Mouse (Mus musculus): Measurements from ENCODE around the gene Zfp444. TPM values are rescaled to one million over a fixed set of nuclear protein-coding genes. Genes with fewer than 3 reads are reported as not detected.
A peak's percentile ranks its signal among the peaks of the same experiment; 100 is the strongest.

The Zfp444 gene
- polyA plus RNA-seq, 1 experiment from 2014 or later: 41.1 TPM

DNA sequence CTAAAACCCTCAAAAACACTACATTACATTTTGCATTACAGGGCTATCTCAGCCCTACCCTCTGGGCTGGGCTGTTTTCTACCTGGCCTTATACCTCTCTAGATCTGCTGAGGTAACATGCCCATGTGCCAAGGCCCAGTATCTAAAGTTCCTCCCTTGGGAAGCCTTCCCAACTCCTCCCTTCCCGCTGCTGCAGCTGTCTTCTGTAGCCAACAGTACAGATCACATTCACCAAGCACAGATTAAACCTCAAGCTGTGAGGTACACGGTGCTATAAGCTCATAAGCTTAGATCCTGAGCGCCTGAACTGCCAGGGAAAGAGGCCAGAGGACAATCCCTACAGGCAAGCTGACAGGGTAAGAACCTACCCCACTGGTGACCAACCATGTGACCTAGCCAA, 20.0 kb upstream of the Zfp444 start:
- H3K9ac ChIP-seq (replicated peaks; ENCODE audit: low read depth): no peak overlapping the region
- no peak for TF ChIP-seq EP300 (IDR thresholded peaks at IDR 0.05)
- no peak for TF ChIP-seq CTCF (IDR thresholded peaks at IDR 0.05)
- peaks cover 31% of the 10 kb centered on the region for H3K4me1 ChIP-seq (ENCODE audit: insufficient read depth, low read depth, low read length)
- ATAC-seq (no peak), DNase-seq (ENCODE audit: low spot score) (no peak)
- 0 out of 2 replicates have a peak overlapping the region, but pooled peaks have one; percentile 20 for H3K27ac ChIP-seq (ENCODE audit: low read length)
- no peak overlapping the region for H3K4me2 ChIP-seq (replicated peaks; ENCODE audit: low read depth, low read length)
- H3K36me3 ChIP-seq (ENCODE audit: insufficient read depth, low read length): no peaks in the 10 kb centered on the region
- WGBS: 75% methylated on average over 3 of the region's 3 CpGs
- no peaks in the 10 kb centered on the region for H3K9me3 ChIP-seq (ENCODE audit: low read length)
- no peak overlapping the region for H3K4me3 ChIP-seq (ENCODE audit: low read depth, low read length)
- no peaks in the 10 kb centered on the region for H3K27me3 ChIP-seq (replicated peaks; ENCODE audit: insufficient read depth, low read length)

DNA sequence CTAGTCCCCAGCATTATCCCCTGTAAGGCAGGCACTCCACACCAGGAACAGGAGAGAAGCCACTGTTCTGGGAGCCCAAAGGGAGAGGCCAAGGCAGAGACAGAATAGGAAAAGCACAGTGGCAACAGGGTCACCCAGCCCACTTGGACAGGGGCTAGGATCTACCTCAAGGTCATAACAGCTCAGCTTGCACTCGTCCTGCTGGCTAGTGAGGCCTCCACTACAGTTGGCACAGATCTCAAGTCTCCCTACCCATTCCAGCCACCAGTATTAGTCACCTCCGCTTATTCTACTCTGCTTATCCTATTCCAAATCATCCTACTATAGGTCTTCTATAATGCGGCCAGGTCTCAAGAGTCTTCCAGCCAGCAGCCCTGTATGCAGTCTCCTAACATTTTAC, 18.9 kb upstream of the Zfp444 start:
- DNase-seq (ENCODE audit: low spot score): no peak
- H3K27ac ChIP-seq (ENCODE audit: low read length): no peak overlapping the region
- ATAC-seq: no peak
- no peaks in the 10 kb centered on the region for H3K36me3 ChIP-seq (ENCODE audit: insufficient read depth, low read length)
- TF ChIP-seq CTCF (IDR thresholded peaks at IDR 0.05) (no peak), EP300 (IDR thresholded peaks at IDR 0.05) (no peak)
- H3K4me1 ChIP-seq (ENCODE audit: insufficient read depth, low read depth, low read length): peaks cover 28% of the 10 kb centered on the region
- WGBS: 83% methylated on average over 3 of the region's 3 CpGs
- no peak overlapping the region for H3K4me2 ChIP-seq (replicated peaks; ENCODE audit: low read depth, low read length)
- H3K4me3 ChIP-seq (ENCODE audit: low read depth, low read length): no peak overlapping the region
- no peaks in the 10 kb centered on the region for H3K27me3 ChIP-seq (replicated peaks; ENCODE audit: insufficient read depth, low read length)
- no peak overlapping the region for H3K9ac ChIP-seq (replicated peaks; ENCODE audit: low read depth)
- no peaks in the 10 kb centered on the region for H3K9me3 ChIP-seq (ENCODE audit: low read length)

DNA sequence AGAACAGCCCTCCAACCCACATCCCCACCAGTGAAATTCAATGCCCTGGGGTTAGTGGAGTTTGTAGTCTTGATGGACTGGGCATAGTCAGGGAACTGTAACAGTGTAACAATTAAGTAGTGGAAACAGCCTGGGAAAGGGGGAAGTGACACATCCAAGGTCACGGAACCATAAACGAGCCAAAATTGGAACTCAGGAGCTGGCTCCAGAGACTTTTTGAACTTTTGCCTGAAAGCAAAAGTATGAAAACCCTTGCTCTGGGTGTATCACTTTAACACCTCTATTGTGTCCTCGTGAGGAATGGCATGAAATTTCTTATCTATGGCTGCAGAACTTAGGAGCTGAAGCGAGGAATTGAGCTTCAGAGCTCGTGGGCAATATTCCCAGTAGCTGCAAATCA, 17.9 kb upstream of the Zfp444 start:
- Histone ChIP-seq H3K27me3 (replicated peaks; ENCODE audit: insufficient read depth, low read length) (no peaks in the 10 kb centered on the region), H3K4me3 (ENCODE audit: low read depth, low read length) (no peak overlapping the region), H3K36me3 (ENCODE audit: insufficient read depth, low read length) (no peaks in the 10 kb centered on the region), H3K4me2 (replicated peaks; ENCODE audit: low read depth, low read length) (peak overlapping the region; percentile 83), H3K27ac (ENCODE audit: low read length) (peak overlapping the region; percentile 94; the same call in 1 of the 2 replicates), H3K9ac (replicated peaks; ENCODE audit: low read depth) (no peak overlapping the region), H3K9me3 (ENCODE audit: low read length) (no peaks in the 10 kb centered on the region), H3K4me1 (ENCODE audit: insufficient read depth, low read depth, low read length) (peaks cover 22% of the 10 kb centered on the region)
- WGBS: 50% methylated on average over 5 of the region's 5 CpGs
- TF ChIP-seq CTCF (IDR thresholded peaks at IDR 0.05) (no peak), EP300 (IDR thresholded peaks at IDR 0.05) (no peak)
- DNase-seq (ENCODE audit: low spot score) (no peak), ATAC-seq (no peak)

- no peaks in the 10 kb centered on the region for H3K36me3 ChIP-seq (ENCODE audit: insufficient read depth, low read length)
- ATAC-seq (peak; percentile 74), DNase-seq (ENCODE audit: low spot score) (peak; percentile 86)
- H3K4me1 ChIP-seq (ENCODE audit: insufficient read depth, low read depth, low read length): peaks cover 20% of the 10 kb centered on the region
- H3K27ac ChIP-seq (ENCODE audit: low read length): peak overlapping the region; percentile 94
- WGBS: under 1% methylated on average over 59 of the region's 85 CpGs
- peak overlapping the region; percentile 50 for H3K9ac ChIP-seq (replicated peaks; ENCODE audit: low read depth)
- TF ChIP-seq EP300 (IDR thresholded peaks at IDR 0.05) (no peak), CTCF (IDR thresholded peaks at IDR 0.05) (no peak)
- peak overlapping the region; percentile 81 for H3K4me3 ChIP-seq (ENCODE audit: low read depth, low read length)
- H3K4me2 ChIP-seq (replicated peaks; ENCODE audit: low read depth, low read length): peak overlapping the region; percentile 83
- H3K9me3 ChIP-seq (ENCODE audit: low read length): no peaks in the 10 kb centered on the region
- H3K27me3 ChIP-seq (replicated peaks; ENCODE audit: insufficient read depth, low read length): no peaks in the 10 kb centered on the region
Observed at GRCm38 (mm10) chr7:6155031-6155872, 16.8 kb upstream of the Zfp444 start.

DNA sequence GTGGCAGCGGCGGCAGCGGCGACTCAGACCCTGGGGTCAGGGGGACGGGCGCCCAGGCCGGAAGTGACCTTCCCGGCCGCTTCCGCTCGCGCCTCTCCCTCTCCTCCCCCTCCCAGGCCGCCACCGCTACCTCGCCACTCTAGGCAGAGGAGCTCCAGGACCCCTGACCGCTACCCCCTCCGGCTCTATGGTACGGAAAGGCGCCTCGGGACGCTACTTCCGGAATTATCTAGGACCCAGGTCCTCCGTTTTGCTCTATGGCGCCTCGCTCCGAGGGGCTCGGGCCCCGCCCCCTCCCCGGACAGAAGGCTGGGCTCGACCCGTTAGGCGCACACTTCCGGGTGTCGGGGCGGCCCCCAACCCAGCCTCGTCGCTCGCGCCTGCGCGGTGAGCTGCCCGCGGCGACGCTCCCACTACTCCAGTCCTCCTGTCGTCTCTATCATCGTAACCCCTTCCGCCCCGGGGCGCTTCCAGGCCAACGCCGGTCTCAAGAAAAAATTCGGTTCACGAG, 16.1 kb upstream of the Zfp444 start, which contains the start of gene Zfp787:
Zfp787 (minus strand) TSS at position 97 of the 511 bp plus-strand sequence.
- no peaks in the 10 kb centered on the region for H3K36me3 ChIP-seq (ENCODE audit: insufficient read depth, low read length)
- TF ChIP-seq EP300 (IDR thresholded peaks at IDR 0.05) (peak; percentile 71), CTCF (IDR thresholded peaks at IDR 0.05) (no peak)
- peak within 1 kb of the TSS; percentile 83 for H3K4me2 ChIP-seq (replicated peaks; ENCODE audit: low read depth, low read length)
- peak within 1 kb of the TSS; percentile 50 for H3K9ac ChIP-seq (replicated peaks; ENCODE audit: low read depth)
- WGBS: under 1% methylated on average over 49 of the region's 54 CpGs
- ATAC-seq (peak; percentile 94), DNase-seq (ENCODE audit: low spot score) (peak; percentile 98)
- H3K4me1 ChIP-seq (ENCODE audit: insufficient read depth, low read depth, low read length): peaks cover 19% of the 10 kb centered on the region
- H3K9me3 ChIP-seq (ENCODE audit: low read length): no peaks in the 10 kb centered on the region
- H3K27me3 ChIP-seq (replicated peaks; ENCODE audit: insufficient read depth, low read length): no peaks in the 10 kb centered on the region
- peak within 1 kb of the TSS; percentile 81 for H3K4me3 ChIP-seq (ENCODE audit: low read depth, low read length)
- peak within 1 kb of the TSS; percentile 94 for H3K27ac ChIP-seq (ENCODE audit: low read length)

DNA sequence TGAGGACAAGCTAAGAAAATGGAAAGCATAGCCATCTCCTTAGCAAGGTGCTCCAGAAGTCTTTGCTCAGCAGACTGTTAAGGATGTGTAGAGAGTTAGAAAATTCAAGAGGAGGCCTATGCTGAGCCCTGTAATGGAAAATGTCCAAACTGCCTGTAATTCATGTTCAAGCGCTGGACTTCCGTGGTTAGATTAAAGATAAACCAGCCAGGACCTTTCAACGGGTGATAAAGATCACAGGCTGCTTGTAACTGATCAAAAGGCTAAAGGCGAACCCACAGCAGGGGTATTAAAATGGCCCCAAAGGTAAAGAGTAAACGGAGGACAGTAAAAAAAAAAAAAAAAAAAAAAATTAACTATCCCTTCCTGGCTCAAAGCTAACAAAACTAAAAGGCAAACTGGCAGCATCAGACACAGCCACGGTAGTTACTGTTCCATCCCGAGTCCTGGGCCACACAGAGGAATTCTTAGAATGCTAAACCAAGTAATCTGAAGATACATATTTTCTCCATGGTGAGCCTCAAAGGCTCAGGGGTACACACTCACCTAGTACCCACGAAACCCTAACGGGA, 15.0 kb upstream of the Zfp444 start:
- no peak for ATAC-seq
- no peaks in the 10 kb centered on the region for H3K27me3 ChIP-seq (replicated peaks; ENCODE audit: insufficient read depth, low read length)
- H3K4me3 ChIP-seq (ENCODE audit: low read depth, low read length): no peak overlapping the region
- no peak overlapping the region for H3K9ac ChIP-seq (replicated peaks; ENCODE audit: low read depth)
- TF ChIP-seq CTCF (IDR thresholded peaks at IDR 0.05) (no peak), EP300 (IDR thresholded peaks at IDR 0.05) (no peak)
- no peaks in the 10 kb centered on the region for H3K9me3 ChIP-seq (ENCODE audit: low read length)
- no peak for DNase-seq (ENCODE audit: low spot score)
- H3K4me1 ChIP-seq (ENCODE audit: insufficient read depth, low read depth, low read length): peaks cover 13% of the 10 kb centered on the region
- WGBS: 35% methylated on average over 9 of the region's 9 CpGs
- no peaks in the 10 kb centered on the region for H3K36me3 ChIP-seq (ENCODE audit: insufficient read depth, low read length)
- H3K4me2 ChIP-seq (replicated peaks; ENCODE audit: low read depth, low read length): peak overlapping the region; percentile 83
- H3K27ac ChIP-seq (ENCODE audit: low read length): peak overlapping the region; percentile 94

Measured in lung, postnatal 0 days (tissue).